In the genomic region with DNA sequence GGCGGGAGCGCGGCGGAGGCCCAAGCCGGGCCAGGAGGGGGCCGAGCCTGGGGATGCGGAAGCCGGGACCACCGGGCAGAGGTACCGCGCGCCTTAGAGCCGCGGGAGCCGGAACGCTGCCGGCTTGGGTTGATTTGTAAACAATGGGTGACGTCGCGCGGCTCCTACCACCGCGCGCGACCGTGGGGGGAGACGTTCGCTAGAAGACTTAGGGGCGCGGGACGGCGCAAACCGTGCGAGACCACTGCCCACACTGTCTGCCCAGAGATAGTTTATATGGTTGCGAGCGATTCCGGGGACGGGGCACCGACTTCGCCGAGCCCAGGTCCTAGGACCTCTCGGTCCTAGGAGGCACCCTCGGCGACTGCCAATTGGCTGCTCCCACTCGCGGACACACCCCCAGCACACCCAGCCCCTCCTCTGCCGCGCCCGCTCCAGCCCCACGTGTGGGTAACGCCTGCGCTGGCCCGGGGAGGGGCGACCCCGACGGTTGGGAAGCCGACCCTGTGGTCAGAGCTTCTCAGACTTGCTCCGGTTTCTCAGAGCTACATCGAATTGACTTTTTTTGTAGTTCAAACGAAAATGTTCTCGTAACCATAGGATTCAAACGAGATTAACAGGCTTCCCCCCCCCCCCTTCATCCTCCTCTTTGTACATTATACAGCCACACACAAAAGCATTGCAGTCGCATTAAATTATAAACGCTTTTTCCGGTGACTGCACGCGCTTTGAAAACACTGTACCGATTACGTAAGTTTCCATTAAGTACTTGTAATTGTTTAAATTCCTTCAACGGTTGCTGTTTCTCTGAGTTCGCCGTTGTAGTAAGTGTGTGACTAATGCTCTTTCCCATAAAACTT, we compare ENCODE assay signal across 8 mouse cellular contexts. TPM values are rescaled to one million over a fixed set of nuclear protein-coding genes. Genes with fewer than 3 reads are reported as not detected.
DNase-seq lines count a peak whose midpoint lies in the region; ATAC-seq and TF ChIP-seq lines count a peak whose summit lies in the region.

A gene (minus strand): TSS at position 141 of the 860 bp plus-strand sequence.

- TF ChIP-seq CTCF in MEL (IDR thresholded peaks at IDR 0.05 in 2 of 3, conservative IDR thresholded peaks at IDR 0.05 in 1 of 3; ENCODE audit: control insufficient read depth in 1 of 3, insufficient read depth in 1 of 3, low read depth in 2 of 3, low read length in 3 of 3, poor library complexity in 1 of 3, severe bottlenecking in 1 of 3): no peak
- no peak for TF ChIP-seq CTCF in cerebellum, adult 2 months (IDR thresholded peaks at IDR 0.05; ENCODE audit: borderline replicate concordance, insufficient read depth, low read depth, low read length)
- no peak for TF ChIP-seq CTCF in lung, postnatal 0 days (IDR thresholded peaks at IDR 0.05)

- H3K4me3 ChIP-seq in MEL (ENCODE audit: control insufficient read depth in 1 of 2, insufficient read depth in 1 of 2, low read depth in 2 of 2, low read length in 2 of 2): peak within 1 kb of the TSS; percentile 69 to 89
- peak within 1 kb of the TSS; percentile 95 for H3K4me3 ChIP-seq in cerebellum, adult 2 months (replicated peaks; ENCODE audit: insufficient read depth, low read depth, low read length)
- H3K4me3 ChIP-seq in hindbrain, embryonic 10.5 days: peak within 1 kb of the TSS; percentile 82
- H3K4me3 ChIP-seq in lung, postnatal 0 days (ENCODE audit: low read depth, low read length): peak within 1 kb of the TSS; percentile 79

- H3K36me3 ChIP-seq in MEL (ENCODE audit: control insufficient read depth in 1 of 2, insufficient read depth in 2 of 2, low read length in 2 of 2): peaks cover 0 to 37% of the 10 kb centered on the region in 2 experiments; a peak in 2 of 4 replicates
- H3K36me3 ChIP-seq in hindbrain, embryonic 10.5 days: no peaks in the 10 kb centered on the region
- no peaks in the 10 kb centered on the region for H3K36me3 ChIP-seq in lung, postnatal 0 days (ENCODE audit: insufficient read depth, low read length)

- peak; percentile 33 to 91 for TF ChIP-seq POLR2A in MEL (IDR thresholded peaks at IDR 0.05; ENCODE audit: control insufficient read depth in 1 of 2, insufficient read depth in 1 of 2, low read depth in 1 of 2, low read length in 2 of 2, poor library complexity in 1 of 2)
- peak; percentile 43; the same call in 1 of the 2 replicates for TF ChIP-seq POLR2A in cerebellum, adult 2 months (IDR thresholded peaks at IDR 0.05; ENCODE audit: borderline replicate concordance, insufficient read depth, low read length)

- TF ChIP-seq RAD21 in MEL (IDR thresholded peaks at IDR 0.05; ENCODE audit: low read depth, low read length): no peak

- H3K9me3 ChIP-seq in MEL (replicated peaks; ENCODE audit: insufficient read depth, low read length): no peaks in the 10 kb centered on the region
- no peaks in the 10 kb centered on the region for H3K9me3 ChIP-seq in hindbrain, embryonic 10.5 days
- no peaks in the 10 kb centered on the region for H3K9me3 ChIP-seq in lung, postnatal 0 days (ENCODE audit: low read length)

- H3K9ac ChIP-seq in MEL (ENCODE audit: control insufficient read depth, low read depth, low read length, poor library complexity, severe bottlenecking): peak within 1 kb of the TSS; percentile 90
- H3K9ac ChIP-seq in lung, postnatal 0 days (replicated peaks; ENCODE audit: low read depth): peak within 1 kb of the TSS; percentile 78

- ATAC-seq in lung, postnatal 0 days: peak; percentile 96

- DNase-seq in MEL (ENCODE audit: low read depth, low spot score): peak; percentile 99
- DNase-seq in cerebellum, adult 2 months: peak; percentile 89 to 91
- peak; percentile 91 for DNase-seq in forelimb bud, embryonic 11.5 days (ENCODE audit: low read depth, low spot score)
- DNase-seq in hindbrain, embryonic 10.5 days (ENCODE audit: low spot score): peak; percentile 94
- peak; percentile 86 for DNase-seq in layer of hippocampus, adult 9-11 months
- DNase-seq in lung, postnatal 0 days (ENCODE audit: low spot score): peak; percentile 96
- peak; percentile 74 for DNase-seq in ovary, postnatal 14 days (ENCODE audit: low spot score)
- peak; percentile 92 for DNase-seq in thymus, postnatal 14 days

- peaks cover 21 to 35% of the 10 kb centered on the region in 2 experiments for H3K4me1 ChIP-seq in MEL (ENCODE audit: control insufficient read depth in 1 of 2, insufficient read depth in 2 of 2, low read length in 2 of 2)
- peaks cover 4% of the 10 kb centered on the region for H3K4me1 ChIP-seq in cerebellum, adult 2 months (ENCODE audit: control insufficient read depth, insufficient read depth, low read length)
- H3K4me1 ChIP-seq in hindbrain, embryonic 10.5 days (replicated peaks): peaks cover 47% of the 10 kb centered on the region
- H3K4me1 ChIP-seq in lung, postnatal 0 days (ENCODE audit: insufficient read depth, low read depth, low read length): peaks cover 4% of the 10 kb centered on the region; the same call in 1 of the 2 replicates

- 1% methylated on average over 70 of the region's 72 CpGs for WGBS in cerebellum, adult 2 months
- WGBS in hindbrain, embryonic 10.5 days: 1% methylated on average over 72 of the region's 72 CpGs
- WGBS in lung, postnatal 0 days: under 1% methylated on average over 69 of the region's 72 CpGs

- no peaks in the 10 kb centered on the region for H3K27me3 ChIP-seq in MEL (ENCODE audit: control insufficient read depth in 1 of 2, insufficient read depth in 2 of 2, low read length in 2 of 2)
- H3K27me3 ChIP-seq in cerebellum, adult 2 months (ENCODE audit: control insufficient read depth, insufficient read depth, low read length): no peaks in the 10 kb centered on the region
- peaks cover 10% of the 10 kb centered on the region for H3K27me3 ChIP-seq in hindbrain, embryonic 10.5 days (ENCODE audit: insufficient read depth, poor library complexity, severe bottlenecking)
- no peaks in the 10 kb centered on the region for H3K27me3 ChIP-seq in lung, postnatal 0 days (replicated peaks; ENCODE audit: insufficient read depth, low read length)

- peaks cover 37% of the 10 kb centered on the region for H3K79me2 ChIP-seq in MEL (ENCODE audit: control insufficient read depth, insufficient read depth, low read length, poor library complexity)

- peak within 1 kb of the TSS; percentile 97 for H3K27ac ChIP-seq in MEL (ENCODE audit: control insufficient read depth, low read depth, low read length)
- peak within 1 kb of the TSS; percentile 100 for H3K27ac ChIP-seq in cerebellum, adult 2 months (ENCODE audit: insufficient read depth, low read length)
- peak within 1 kb of the TSS; percentile 98 for H3K27ac ChIP-seq in hindbrain, embryonic 10.5 days
- peak within 1 kb of the TSS; percentile 94 for H3K27ac ChIP-seq in lung, postnatal 0 days (ENCODE audit: low read length)

- TF ChIP-seq EP300 in MEL (IDR thresholded peaks at IDR 0.05; ENCODE audit: low read depth in 1 of 2, low read length in 2 of 2): peak; percentile 57 to 75
- peak; percentile 97 for TF ChIP-seq EP300 in lung, postnatal 0 days (IDR thresholded peaks at IDR 0.05)

- H3K4me2 ChIP-seq in lung, postnatal 0 days (replicated peaks; ENCODE audit: low read depth, low read length): peak within 1 kb of the TSS; percentile 97

TF ChIP-seq in MEL, 35 proteins besides CTCF, POLR2A, EP300 and RAD21 (continues in another document):
- TF ChIP-seq GATA1 (IDR thresholded peaks at IDR 0.05; ENCODE audit: low read depth, low read length): no peak
- no peak for TF ChIP-seq SMC3 (IDR thresholded peaks at IDR 0.05; ENCODE audit: low read depth, low read length)
- peak; percentile 77 for TF ChIP-seq HCFC1 (IDR thresholded peaks at IDR 0.05; ENCODE audit: low read depth, low read length)
- no peak for TF ChIP-seq MEF2A (IDR thresholded peaks at IDR 0.05; ENCODE audit: extremely low read depth, insufficient replicate concordance, low read depth, low read length, poor library complexity, severe bottlenecking)
- peak; percentile 80 for TF ChIP-seq ZNF384 (IDR thresholded peaks at IDR 0.05; ENCODE audit: low read depth, low read length)
- TF ChIP-seq MAZ (IDR thresholded peaks at IDR 0.05; ENCODE audit: low read depth, low read length): peak; percentile 96
- no peak; the same call in 1 of the 2 replicates for TF ChIP-seq UBTF (IDR thresholded peaks at IDR 0.05; ENCODE audit: borderline replicate concordance, insufficient read depth, low read depth, low read length)
- peak; percentile 89 for TF ChIP-seq ETS1 (IDR thresholded peaks at IDR 0.05; ENCODE audit: low read depth, low read length)
- TF ChIP-seq CHD2 (IDR thresholded peaks at IDR 0.05; ENCODE audit: low read length): no peak
- TF ChIP-seq RCOR1 (IDR thresholded peaks at IDR 0.05; ENCODE audit: low read depth, low read length): no peak; the same call in 1 of the 2 replicates
- peak; percentile 69 for TF ChIP-seq NRF1 (IDR thresholded peaks at IDR 0.05; ENCODE audit: insufficient read depth, low read depth, low read length, poor library complexity, severe bottlenecking)
- peak; percentile 99 for TF ChIP-seq POLR2AphosphoS2 (IDR thresholded peaks at IDR 0.05; ENCODE audit: low read length)
- peak; percentile 81 for TF ChIP-seq TBP (IDR thresholded peaks at IDR 0.05; ENCODE audit: low read depth, low read length)
- TF ChIP-seq NELFE (IDR thresholded peaks at IDR 0.05; ENCODE audit: low read depth, low read length): peak; percentile 92
- TF ChIP-seq POLR2AphosphoS5 (IDR thresholded peaks at IDR 0.05; ENCODE audit: borderline replicate concordance, low read depth, low read length): no peak
- TF ChIP-seq BHLHE40 (IDR thresholded peaks at IDR 0.05; ENCODE audit: borderline replicate concordance, low read depth, low read length): peak; percentile 51; the same call in 1 of the 2 replicates
- no peak for TF ChIP-seq ZKSCAN1 (IDR thresholded peaks at IDR 0.05; ENCODE audit: low read depth, low read length)
- TF ChIP-seq JUND (IDR thresholded peaks at IDR 0.05; ENCODE audit: low read depth, low read length): no peak; the same call in 1 of the 2 replicates
- TF ChIP-seq MYC (IDR thresholded peaks at IDR 0.05; ENCODE audit: low read depth, low read length): peak; percentile 91
- TF ChIP-seq GABPA (IDR thresholded peaks at IDR 0.05; ENCODE audit: low read depth, low read length): no peak
- TF ChIP-seq E2F4 (IDR thresholded peaks at IDR 0.05; ENCODE audit: borderline replicate concordance, low read depth, low read length): 0 out of 2 replicates have a peak, but pooled peaks have one; percentile 28
- peak; percentile 82 for TF ChIP-seq MYB (IDR thresholded peaks at IDR 0.05; ENCODE audit: low read depth, low read length)
- peak; percentile 99 for TF ChIP-seq SIN3A (IDR thresholded peaks at IDR 0.05; ENCODE audit: low read length)

RNA-seq across cellular contexts. Expression of the gene that starts here (rescaled TPM):
- 55.6 and 58.2 TPM in 2 replicates for total RNA-seq in MEL (2012; rRNA removed)
- 100 to 1,000 TPM in 1 of 2 experiments, not detected in 1; 110 TPM for polyA plus RNA-seq in MEL (2012; ENCODE audit: insufficient read depth in 1 of 2, insufficient read length in 2 of 2, low read depth in 1 of 2, low replicate concordance in 2 of 2, missing spikeins in 1 of 2)
- 6.9 and 7.1 TPM in 2 replicates for polyA plus RNA-seq in cerebellum, adult 2 months (2012; rRNA removed)
- 5.4 and 6.7 TPM in 2 replicates for polyA plus RNA-seq in hindbrain, embryonic 10.5 days (2016; fragmentation: Nextera tagmentation; extraction: Ambion mirVana)
- 4.6 and 5.9 TPM in 2 replicates for polyA plus RNA-seq in lung, postnatal 0 days (2015; fragmentation: Nextera tagmentation; extraction: Ambion mirVana)

Comparison
In these comparisons a context has a peak if more than half of its experiments do, and no peak if none do; other contexts are left out.
1. Peak in every context shown above with its lines: DNase-seq, ATAC-seq, H3K4me3 ChIP-seq and H3K27ac ChIP-seq.